Mouse (Mus musculus) stomach, postnatal 0 days (tissue): ENCODE measurements around the gene Gcn1l1.
A peak's percentile ranks its signal among the peaks of the same experiment; 100 is the strongest.

Experiments
- CTCF ChIP-seq: IDR thresholded peaks from 2 replicates; pipeline ENCODE4 v1.5.1; 2016; ENCODE audit warnings: antibody characterized with exemption, low read depth, mild to moderate bottlenecking, moderate library complexity
- EP300 ChIP-seq: optimal IDR thresholded peaks from 2 replicates; pipeline ENCODE3; 2016; ENCODE audit warnings: antibody characterized with exemption

DNA sequence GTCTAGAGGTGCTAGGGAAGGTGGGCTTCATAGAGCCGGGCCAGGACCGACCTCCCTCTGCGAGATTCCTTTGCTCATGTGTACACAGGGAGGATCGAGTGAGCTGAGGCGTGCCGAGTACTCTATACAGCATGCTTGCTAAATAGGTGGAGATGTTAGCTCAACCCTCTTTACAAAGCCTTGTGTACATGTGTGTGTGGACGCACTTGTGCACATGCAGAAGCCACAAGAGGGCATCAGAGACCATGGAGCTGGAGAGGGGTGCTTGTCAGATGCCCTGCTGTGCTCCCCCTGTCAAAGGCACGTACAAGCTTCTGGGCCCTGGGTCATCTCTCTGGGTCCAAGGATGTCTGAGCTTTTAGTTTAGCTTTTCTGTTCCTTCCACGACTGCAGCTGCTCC, 79.1 kb downstream of the Gcn1l1 start:
- TF ChIP-seq EP300 (no peak), CTCF (peak; percentile 71)
